Mouse (Mus musculus) duodenum, adult 2 months (tissue): Measurements from ENCODE around the gene Ambn. TPM values are rescaled to one million over a fixed set of nuclear protein-coding genes. Genes with fewer than 3 reads are reported as not detected.

Experiments
- polyA plus RNA-seq: library from polyadenylated mRNA; depleted of rRNA; stranded (reverse); fragments of >200 nt; gene quantifications from 2 replicates; pipeline ENCODE4 v1.2.3, GENCODE M21; 2012; ENCODE audit warnings: low replicate concordance; rRNA removed

Ambn gene
- polyA plus RNA-seq = not detected in 2 replicates

GRCm38 (mm10) chr5:88455691-88456090 is at the start of gene Ambn:
Gene Ambn (plus strand): TSS chr5:88455991.

GRCm38 (mm10) chr5:88487675-88488074 is 31.9 kb downstream of the Ambn start, which contains the start of gene Enam:
Gene Enam (plus strand): TSS chr5:88487975.

Other genes with a start within 250 kb of the Ambn start
- not detected in 2 replicates for gene Gm7714, start 187.1 kb upstream of the Ambn start, polyA plus RNA-seq
- not detected in 2 replicates for gene Prol1, start 138.7 kb upstream of the Ambn start, polyA plus RNA-seq
- not detected in 2 replicates for gene Amtn, start 79.9 kb upstream of the Ambn start, polyA plus RNA-seq
- 0.01 TPM in 1 of 2 replicates, not detected in the other for gene Enam, start 32.0 kb downstream of the Ambn start, polyA plus RNA-seq
- 585 and 622 TPM in 2 replicates for gene Jchain, start 71.9 kb downstream of the Ambn start, polyA plus RNA-seq
- 2.5 TPM in 2 replicates for gene Utp3, start 98.5 kb downstream of the Ambn start, polyA plus RNA-seq
- 3.7 and 4.6 TPM in 2 replicates for gene Rufy3, start 109.0 kb downstream of the Ambn start, polyA plus RNA-seq
- gene Grsf1, start 220.2 kb downstream of the Ambn start, polyA plus RNA-seq = 27.0 and 29.4 TPM in 2 replicates